In the genomic region with DNA sequence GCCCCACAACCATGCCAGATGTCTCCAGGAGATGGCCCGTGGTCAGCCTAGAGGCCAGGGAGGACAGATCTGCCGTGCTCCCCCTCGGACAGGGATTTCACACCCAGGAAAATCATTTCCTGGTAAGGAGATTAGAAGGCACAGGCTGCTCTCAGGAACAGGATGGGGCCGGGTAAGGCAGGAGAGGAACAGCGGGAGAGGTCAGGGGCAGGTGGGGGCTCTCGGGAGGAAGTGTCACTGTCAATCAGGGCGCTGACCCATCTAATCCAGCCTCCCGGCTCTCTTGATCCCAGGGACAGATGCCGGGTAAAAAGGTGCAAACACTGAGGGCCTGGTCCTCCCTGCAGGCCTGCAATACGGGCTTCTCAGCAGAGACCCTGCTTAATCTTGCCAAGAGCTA, we compare ENCODE assay signal across 16 mouse cellular contexts.
DNase-seq lines count a peak whose midpoint lies in the region; ATAC-seq and TF ChIP-seq lines count a peak whose summit lies in the region.
"Had no signal": no experiment of that assay in that cellular context is flagged by ENCODE, and none has a peak within 500 bp of the region (broad histone marks: within the 10 kb centered on the region; RNA-seq: fewer than 3 reads in every experiment).

No protein-coding gene starts in this region.

- H3K9ac ChIP-seq in heart, embryonic 12.5 days = 0 out of 2 replicates have a peak overlapping the region, but pooled peaks have one; percentile 19
- H3K9ac ChIP-seq in liver, postnatal 0 days (replicated peaks) = no peak overlapping the region
- H3K9ac ChIP-seq: embryonic facial prominence, embryonic 13.5 days; heart, embryonic 13.5 days; liver, embryonic 15.5 days had no signal

- H3K4me1 ChIP-seq in heart, embryonic 12.5 days (replicated peaks) = peaks cover 20% of the 10 kb centered on the region
- H3K4me1 ChIP-seq in liver, postnatal 0 days (ENCODE audit: insufficient read depth) = no peaks in the 10 kb centered on the region
- H3K4me1 ChIP-seq: embryonic facial prominence, embryonic 13.5 days; liver, embryonic 15.5 days had no signal

- no peak for ATAC-seq in heart, embryonic 12.5 days (ENCODE audit: insufficient number of reproducible peaks, low FRiP score)
- ATAC-seq in liver, postnatal 0 days = no peak

- TF ChIP-seq EP300 in liver, postnatal 0 days (IDR thresholded peaks at IDR 0.05; ENCODE audit: low read depth) = peak; percentile 47; the same call in 1 of the 2 replicates

- no peaks in the 10 kb centered on the region for H3K27me3 ChIP-seq in heart, embryonic 12.5 days (replicated peaks)
- H3K27me3 ChIP-seq in liver, postnatal 0 days (ENCODE audit: insufficient read depth, low read length) = no peaks in the 10 kb centered on the region
- H3K27me3 ChIP-seq: embryonic facial prominence, embryonic 13.5 days; heart, embryonic 13.5 days; liver, embryonic 15.5 days had no signal

- H3K9me3 ChIP-seq in heart, embryonic 12.5 days (replicated peaks) = no peaks in the 10 kb centered on the region
- H3K9me3 ChIP-seq in liver, postnatal 0 days (ENCODE audit: low read length) = no peaks in the 10 kb centered on the region
- H3K9me3 ChIP-seq: embryonic facial prominence, embryonic 13.5 days; heart, embryonic 13.5 days; limb, embryonic 10.5 days; liver, embryonic 15.5 days had no signal

- DNase-seq in heart, adult 18-20 months = no peak
- no peak for DNase-seq in liver, postnatal 0 days
- DNase-seq in liver = no peak
- peak; percentile 61 for DNase-seq in cerebellum, adult 9-11 months
- DNase-seq in retina, postnatal 7 days (ENCODE audit: low read depth, low spot score) = peak; percentile 56
- no peak for DNase-seq in right cerebral cortex, postnatal 10 days (ENCODE audit: low spot score in 2 of 2)
- DNase-seq: adrenal gland, postnatal 25 days; heart, postnatal 4 days; kidney, adult 11 months; kidney, postnatal 4 days; lung, postnatal 14 days had no signal

- WGBS in heart, embryonic 12.5 days = 16% methylated on average over 10 of the region's 10 CpGs
- 47% methylated on average over 10 of the region's 10 CpGs for WGBS in liver, postnatal 0 days (ENCODE audit: insufficient replicate concordance)

- no peaks in the 10 kb centered on the region for H3K36me3 ChIP-seq in heart, embryonic 12.5 days
- H3K36me3 ChIP-seq in liver, postnatal 0 days (replicated peaks; ENCODE audit: insufficient read depth, low read length) = no peaks in the 10 kb centered on the region
- H3K36me3 ChIP-seq: embryonic facial prominence, embryonic 13.5 days; heart, embryonic 13.5 days; limb, embryonic 10.5 days; liver, embryonic 15.5 days had no signal

- no peak overlapping the region for H3K27ac ChIP-seq in heart, embryonic 12.5 days (ENCODE audit: poor library complexity, severe bottlenecking)
- no peak overlapping the region for H3K27ac ChIP-seq in liver, postnatal 0 days (ENCODE audit: low read depth)
- H3K27ac ChIP-seq: embryonic facial prominence, embryonic 13.5 days; heart, embryonic 13.5 days; limb, embryonic 10.5 days; liver, embryonic 15.5 days had no signal

- no peak overlapping the region for H3K4me3 ChIP-seq in heart, embryonic 12.5 days
- H3K4me3 ChIP-seq in liver, postnatal 0 days (ENCODE audit: low read depth, low read length) = no peak overlapping the region
- H3K4me3 ChIP-seq: embryonic facial prominence, embryonic 13.5 days; heart, embryonic 13.5 days; limb, embryonic 10.5 days; liver, embryonic 15.5 days had no signal

- TF ChIP-seq CTCF in liver, postnatal 0 days (IDR thresholded peaks at IDR 0.05; ENCODE audit: low read depth) = no peak

- no peak overlapping the region for H3K4me2 ChIP-seq in heart, embryonic 12.5 days
- no peak overlapping the region for H3K4me2 ChIP-seq in liver, postnatal 0 days (ENCODE audit: low read depth, low read length)
- H3K4me2 ChIP-seq: embryonic facial prominence, embryonic 13.5 days; heart, embryonic 13.5 days; liver, embryonic 15.5 days had no signal

Comparison
In these comparisons a context has a peak if more than half of its experiments do, and no peak if none do; other contexts are left out.
1. DNase-seq: peak in cerebellum, adult 9-11 months (single experiment) and retina, postnatal 7 days (single experiment); none in heart, adult 18-20 months (0 of 2), liver, postnatal 0 days (single experiment), liver (single experiment) and right cerebral cortex, postnatal 10 days (0 of 2).